Comparison of ENCODE assay signal across 29 mouse cellular contexts in genomic region chr6:116013687-116014086, GRCm38 (mm10). TPM values are rescaled to one million over a fixed set of nuclear protein-coding genes. Genes with fewer than 3 reads are reported as not detected.
DNase-seq lines count a peak whose midpoint lies in the region; ATAC-seq and TF ChIP-seq lines count a peak whose summit lies in the region.
"Had no signal": no experiment of that assay in that cellular context is flagged by ENCODE, and none has a peak within 500 bp of the region (broad histone marks: within the 10 kb centered on the region; RNA-seq: fewer than 3 reads in every experiment).

No protein-coding gene starts in this region.

- TF ChIP-seq RAD21 in MEL (IDR thresholded peaks at IDR 0.05; ENCODE audit: low read depth, low read length): no peak

- ATAC-seq in liver, embryonic 15.5 days (ENCODE audit: insufficient read depth): no peak
- ATAC-seq in liver, embryonic 12.5 days: no peak
- ATAC-seq in granulocyte monocyte progenitor cell, adult 5-6 weeks (replicated peaks; ENCODE audit: poor library complexity, severe bottlenecking): peak; percentile 70
- peak; percentile 55 for ATAC-seq in neutrophil, adult 5-6 weeks (ENCODE audit: extremely low read depth, insufficient number of reproducible peaks, low FRiP score, poor library complexity, severe bottlenecking)
- ATAC-seq: CD4-positive, CD25-positive, alpha-beta regulatory T cell, adult 4 months; forebrain, embryonic 15.5 days; hindbrain, embryonic 16.5 days; midbrain, embryonic 16.5 days had no signal

- H3K9ac ChIP-seq in liver, embryonic 15.5 days: no peak overlapping the region
- H3K9ac ChIP-seq in liver, embryonic 12.5 days: no peak overlapping the region
- peak overlapping the region; percentile 49 for H3K9ac ChIP-seq in MEL (ENCODE audit: control insufficient read depth, low read depth, low read length, poor library complexity, severe bottlenecking)
- H3K9ac ChIP-seq: embryonic facial prominence, embryonic 13.5 days; forebrain, embryonic 15.5 days; liver, embryonic 14.5 days; lung, embryonic 15.5 days; neural tube, embryonic 12.5 days; stomach, embryonic 15.5 days had no signal

- H3K4me2 ChIP-seq in liver, embryonic 15.5 days: no peak overlapping the region
- H3K4me2 ChIP-seq in liver, embryonic 12.5 days: no peak overlapping the region
- H3K4me2 ChIP-seq: embryonic facial prominence, embryonic 13.5 days; forebrain, embryonic 15.5 days; lung, embryonic 15.5 days; neural tube, embryonic 12.5 days; stomach, embryonic 15.5 days had no signal

- H3K36me3 ChIP-seq in liver, embryonic 15.5 days (replicated peaks): no peaks in the 10 kb centered on the region
- no peaks in the 10 kb centered on the region for H3K36me3 ChIP-seq in liver, embryonic 12.5 days
- H3K36me3 ChIP-seq in MEL (ENCODE audit: control insufficient read depth in 1 of 2, insufficient read depth in 2 of 2, low read length in 2 of 2): peaks cover 0 to 3% of the 10 kb centered on the region in 2 experiments; a peak in 2 of 4 replicates
- no peaks in the 10 kb centered on the region for H3K36me3 ChIP-seq in limb, embryonic 10.5 days
- H3K36me3 ChIP-seq: embryonic facial prominence, embryonic 13.5 days; forebrain, embryonic 10.5 days; forebrain, embryonic 15.5 days; lung, embryonic 15.5 days; midbrain, embryonic 10.5 days; neural tube, embryonic 12.5 days; stomach, embryonic 15.5 days had no signal

- WGBS in liver, embryonic 15.5 days (ENCODE audit: insufficient replicate concordance): 29% methylated on average over 3 of the region's 3 CpGs
- 32% methylated on average over 3 of the region's 3 CpGs for WGBS in liver, embryonic 12.5 days (ENCODE audit: insufficient replicate concordance)
- 53% methylated on average over 3 of the region's 3 CpGs for WGBS in limb, embryonic 10.5 days

- no peak for TF ChIP-seq CTCF in MEL (IDR thresholded peaks at IDR 0.05 in 2 of 3, conservative IDR thresholded peaks at IDR 0.05 in 1 of 3; ENCODE audit: control insufficient read depth in 1 of 3, insufficient read depth in 1 of 3, low read depth in 2 of 3, low read length in 3 of 3, poor library complexity in 1 of 3, severe bottlenecking in 1 of 3)

- H3K4me1 ChIP-seq in liver, embryonic 15.5 days (replicated peaks): 0 out of 2 replicates have a peak, but pooled peaks cover 2% of the 10 kb centered on the region
- H3K4me1 ChIP-seq in liver, embryonic 12.5 days: no peaks in the 10 kb centered on the region
- H3K4me1 ChIP-seq in MEL (ENCODE audit: control insufficient read depth in 1 of 2, insufficient read depth in 2 of 2, low read length in 2 of 2): 0 out of 4 replicates have a peak, but pooled peaks cover 0 to 10% of the 10 kb centered on the region in 2 experiments
- no peaks in the 10 kb centered on the region for H3K4me1 ChIP-seq in limb, embryonic 10.5 days
- H3K4me1 ChIP-seq: embryonic facial prominence, embryonic 13.5 days; forebrain, embryonic 15.5 days; neural tube, embryonic 12.5 days had no signal

- no peak for TF ChIP-seq POLR2A in MEL (IDR thresholded peaks at IDR 0.05; ENCODE audit: control insufficient read depth in 1 of 2, insufficient read depth in 1 of 2, low read depth in 1 of 2, low read length in 2 of 2, poor library complexity in 1 of 2)

- H3K27me3 ChIP-seq in liver, embryonic 15.5 days: no peaks in the 10 kb centered on the region
- H3K27me3 ChIP-seq in liver, embryonic 12.5 days (replicated peaks): no peaks in the 10 kb centered on the region
- no peaks in the 10 kb centered on the region for H3K27me3 ChIP-seq in MEL (ENCODE audit: control insufficient read depth in 1 of 2, insufficient read depth in 2 of 2, low read length in 2 of 2)
- no peaks in the 10 kb centered on the region for H3K27me3 ChIP-seq in limb, embryonic 10.5 days (ENCODE audit: low read depth, poor library complexity, severe bottlenecking)
- H3K27me3 ChIP-seq: embryonic facial prominence, embryonic 13.5 days; forebrain, embryonic 15.5 days; lung, embryonic 15.5 days; neural tube, embryonic 12.5 days; stomach, embryonic 15.5 days had no signal

- H3K27ac ChIP-seq in liver, embryonic 15.5 days (replicated peaks): 0 out of 2 replicates have a peak overlapping the region, but pooled peaks have one; percentile 41
- H3K27ac ChIP-seq in liver, embryonic 12.5 days: no peak overlapping the region
- peak overlapping the region; percentile 40; the same call in 1 of the 2 replicates for H3K27ac ChIP-seq in MEL (ENCODE audit: control insufficient read depth, low read depth, low read length)
- no peak overlapping the region for H3K27ac ChIP-seq in limb, embryonic 10.5 days
- H3K27ac ChIP-seq: embryonic facial prominence, embryonic 13.5 days; forebrain, embryonic 10.5 days; forebrain, embryonic 15.5 days; gastrocnemius, adult 2 months; layer of hippocampus, adult 2 months; liver, embryonic 14.5 days; lung, embryonic 15.5 days; midbrain, embryonic 10.5 days; neural tube, embryonic 12.5 days; stomach, embryonic 15.5 days had no signal

- no peak for TF ChIP-seq EP300 in MEL (IDR thresholded peaks at IDR 0.05; ENCODE audit: low read depth in 1 of 2, low read length in 2 of 2)

- H3K4me3 ChIP-seq in liver, embryonic 15.5 days (replicated peaks): no peak overlapping the region
- H3K4me3 ChIP-seq in liver, embryonic 12.5 days: no peak overlapping the region
- no peak overlapping the region for H3K4me3 ChIP-seq in MEL (ENCODE audit: control insufficient read depth in 1 of 2, insufficient read depth in 1 of 2, low read depth in 2 of 2, low read length in 2 of 2)
- H3K4me3 ChIP-seq in limb, embryonic 10.5 days: no peak overlapping the region
- H3K4me3 ChIP-seq: embryonic facial prominence, embryonic 13.5 days; forebrain, embryonic 10.5 days; forebrain, embryonic 15.5 days; gastrocnemius, adult 2 months; layer of hippocampus, adult 2 months; lung, embryonic 15.5 days; midbrain, embryonic 10.5 days; myocyte; neural tube, embryonic 12.5 days; stomach, embryonic 15.5 days had no signal

- no peaks in the 10 kb centered on the region for H3K79me2 ChIP-seq in MEL (ENCODE audit: control insufficient read depth, insufficient read depth, low read length, poor library complexity)

- DNase-seq in MEL (ENCODE audit: low read depth, low spot score): peak; percentile 38
- DNase-seq in cerebellum, adult 18-20 months: no peak
- no peak for DNase-seq in limb, embryonic 10.5 days (ENCODE audit: low spot score)
- DNase-seq: adrenal gland, postnatal 25 days; cerebellum, adult 9-11 months; gastrocnemius, adult 2 months; gastrocnemius, postnatal 36 days; heart, postnatal 14 days; kidney, adult 18-20 months; kidney, postnatal 36 days; lung, postnatal 4 days; thymus, postnatal 14 days had no signal

- no peaks in the 10 kb centered on the region for H3K9me3 ChIP-seq in liver, embryonic 15.5 days (replicated peaks)
- no peaks in the 10 kb centered on the region for H3K9me3 ChIP-seq in liver, embryonic 12.5 days (replicated peaks)
- no peaks in the 10 kb centered on the region for H3K9me3 ChIP-seq in MEL (replicated peaks; ENCODE audit: insufficient read depth, low read length)
- H3K9me3 ChIP-seq in limb, embryonic 10.5 days (replicated peaks): no peaks in the 10 kb centered on the region
- H3K9me3 ChIP-seq: embryonic facial prominence, embryonic 13.5 days; forebrain, embryonic 10.5 days; forebrain, embryonic 15.5 days; lung, embryonic 15.5 days; midbrain, embryonic 10.5 days; neural tube, embryonic 12.5 days; stomach, embryonic 15.5 days had no signal

TF ChIP-seq in MEL, 35 proteins besides CTCF, POLR2A, EP300 and RAD21:
- TF ChIP-seq ELF1 (IDR thresholded peaks at IDR 0.05; ENCODE audit: low read depth, low read length) (peak; percentile 48; the same call in 1 of the 2 replicates), ZNF384 (IDR thresholded peaks at IDR 0.05; ENCODE audit: low read depth, low read length) (0 out of 2 replicates have a peak, but pooled peaks have one; percentile 0), SMC3 (IDR thresholded peaks at IDR 0.05; ENCODE audit: low read depth, low read length) (no peak)

RNA-seq across cellular contexts. Expression of gene Plxnd1, which starts 18.9 kb away (rescaled TPM):
- 8.1 and 9.7 TPM in 2 replicates for polyA plus RNA-seq in liver, embryonic 15.5 days (2015; fragmentation: Nextera tagmentation; extraction: Ambion mirVana)
- polyA plus RNA-seq in liver, embryonic 12.5 days (2016; fragmentation: Nextera tagmentation; extraction: Ambion mirVana): 16.2 TPM in 2 replicates
- total RNA-seq in MEL (2012; rRNA removed): 4.8 and 6.6 TPM in 2 replicates
- polyA plus RNA-seq in MEL (2012; ENCODE audit: insufficient read depth in 1 of 2, insufficient read length in 2 of 2, low read depth in 1 of 2, low replicate concordance in 2 of 2, missing spikeins in 1 of 2): 10 to 100 TPM in 1 of 2 experiments, not detected in 1; 19.2 TPM
- 29.1 and 38.2 TPM in 2 replicates for total RNA-seq in granulocyte monocyte progenitor cell, adult 5-6 weeks (2014; fragmentation: Nextera tagmentation)
- total RNA-seq in granulocyte monocyte progenitor cell, adult 5-6 weeks (2017): 43.3 and 46.6 TPM in 2 replicates
- total RNA-seq in neutrophil, adult 5-6 weeks (2017): 12.0 and 12.2 TPM in 2 replicates
- polyA plus RNA-seq in limb, embryonic 10.5 days (2016; fragmentation: Nextera tagmentation; extraction: Ambion mirVana): 27.9 and 30.9 TPM in 2 replicates

Comparison
In these comparisons a context has a peak if more than half of its experiments do, and no peak if none do; other contexts are left out.
1. H3K27ac ChIP-seq: peak in liver, embryonic 15.5 days (single experiment) and MEL (single experiment); none in liver, embryonic 12.5 days (single experiment) and limb, embryonic 10.5 days (single experiment).
2. ATAC-seq: peak in granulocyte monocyte progenitor cell, adult 5-6 weeks (single experiment) and neutrophil, adult 5-6 weeks (single experiment); none in liver, embryonic 15.5 days (single experiment) and liver, embryonic 12.5 days (single experiment).